Mouse (Mus musculus): ENCODE results near the gene Dusp22.

- no peak for TF ChIP-seq CTCF (IDR thresholded peaks at IDR 0.05; ENCODE audit: low read depth, low read length)
- TF ChIP-seq POLR2A (IDR thresholded peaks at IDR 0.05; ENCODE audit: extremely low read depth, insufficient read depth, low read length): no peak
Measured at GRCm38 (mm10) chr13:30649197-30649596, 10.6 kb upstream of the Dusp22 start.
